Mouse (Mus musculus) adrenal gland, postnatal 25 days (tissue): ENCODE data around the gene Tmem98. TPM values are rescaled to one million over a fixed set of nuclear protein-coding genes. Genes with fewer than 3 reads are reported as not detected.
A peak's percentile ranks its signal among the peaks of the same experiment; 100 is the strongest.

ENCODE experiments used
- DNase-seq: peaks from one replicate; pipeline ENCODE4 v3.0.0; 2021; ENCODE audit warnings: mixed read lengths
- long read RNA-seq: library from polyadenylated mRNA; stranded (forward); transcript quantifications from one replicate; pipeline ENCODE4 v2.0.0, GENCODE M21; 2021
- total RNA-seq: library from RNA; stranded (reverse); gene quantifications from 2 replicates; pipeline ENCODE4 v1.2.3, GENCODE M21; 2021

Tmem98 gene
- total RNA-seq, result 65.1 and 67.8 TPM in 2 replicates
- long read RNA-seq, transcript Tmem98-201 (7 exons, 1,633 nt), result major isoform, 69 of 73 reads
- long read RNA-seq, partial matches to known transcripts, result 3 of 73 reads
- long read RNA-seq, other reads (novel, unspliced or antisense), result 1 of 73 reads

- DNase-seq, result peak; percentile 76
Measured at GRCm38 (mm10) chr11:80809993-80810821, at the start of gene Tmem98. TSS of gene Tmem98 (plus strand) at chr11:80810175.

GRCm38 (mm10) chr11:80761285-80761974 lies 48.5 kb upstream of the Tmem98 start:
- DNase-seq, result no peak

GRCm38 (mm10) chr11:80762066-80762465 lies 47.9 kb upstream of the Tmem98 start:
- DNase-seq, result no peak

GRCm38 (mm10) chr11:80766068-80766467 lies 43.9 kb upstream of the Tmem98 start:
- DNase-seq, result no peak

- peak; percentile 52 for DNase-seq
Measured at GRCm38 (mm10) chr11:80766472-80767319, 43.3 kb upstream of the Tmem98 start.

GRCm38 (mm10) chr11:80767320-80767617 lies 42.7 kb upstream of the Tmem98 start:
- no peak for DNase-seq

- no peak for DNase-seq
Measured at GRCm38 (mm10) chr11:80771186-80771585, 38.8 kb upstream of the Tmem98 start.

GRCm38 (mm10) chr11:80771596-80772250 lies 38.3 kb upstream of the Tmem98 start:
- DNase-seq, result no peak

GRCm38 (mm10) chr11:80772595-80773210 lies 37.3 kb upstream of the Tmem98 start:
- DNase-seq, result no peak

GRCm38 (mm10) chr11:80775535-80775934 lies 34.4 kb upstream of the Tmem98 start:
- DNase-seq, result no peak

GRCm38 (mm10) chr11:80777708-80778107 lies 32.3 kb upstream of the Tmem98 start:
- DNase-seq, result no peak

GRCm38 (mm10) chr11:80778157-80778556 lies 31.8 kb upstream of the Tmem98 start:
- DNase-seq, result no peak

GRCm38 (mm10) chr11:80778916-80779526 lies 31.0 kb upstream of the Tmem98 start:
- DNase-seq, result no peak

GRCm38 (mm10) chr11:80779527-80780344 lies 30.2 kb upstream of the Tmem98 start, which contains the start of gene Myo1d:
TSS of gene Myo1d (minus strand) at chr11:80780025.
- peak; percentile 96 for DNase-seq

- DNase-seq, result peak; percentile 50
Measured at GRCm38 (mm10) chr11:80781535-80781934, 28.4 kb upstream of the Tmem98 start.

GRCm38 (mm10) chr11:80783460-80783859 lies 26.5 kb upstream of the Tmem98 start:
- no peak for DNase-seq

GRCm38 (mm10) chr11:80784294-80784743 lies 25.7 kb upstream of the Tmem98 start:
- no peak for DNase-seq

- no peak for DNase-seq
Measured at GRCm38 (mm10) chr11:80785672-80786071, 24.3 kb upstream of the Tmem98 start.

- DNase-seq, result no peak
Measured at GRCm38 (mm10) chr11:80789647-80790240, 20.2 kb upstream of the Tmem98 start.
